Mouse (Mus musculus): ENCODE measurements around the gene E330014E10Rik.
"Not testable (repeated sequence)": the region's sequence is repeated elsewhere in the genome, so short reads cannot be mapped to it uniquely, and the experiment has no call there.

- not testable (repeated sequence) for TF ChIP-seq CTCF (conservative IDR thresholded peaks at IDR 0.05 in 1 of 2, IDR thresholded peaks at IDR 0.05 in 1 of 2; ENCODE audit: low read depth in 2 of 2, low read length in 2 of 2); JUN (IDR thresholded peaks at IDR 0.05; ENCODE audit: insufficient read depth, low read depth, low read length); TCF12 (IDR thresholded peaks at IDR 0.05; ENCODE audit: low read depth, low read length); RAD21 (IDR thresholded peaks at IDR 0.05; ENCODE audit: low read depth, low read length); EP300 (IDR thresholded peaks at IDR 0.05; ENCODE audit: low read length); POLR2A (IDR thresholded peaks at IDR 0.05; ENCODE audit: low read depth, low read length); MAX (IDR thresholded peaks at IDR 0.05; ENCODE audit: low read length); USF2 (conservative IDR thresholded peaks at IDR 0.05; ENCODE audit: low read depth, low read length); ZNF384 (IDR thresholded peaks at IDR 0.05; ENCODE audit: low read depth, low read length); MEF2A (IDR thresholded peaks at IDR 0.05; ENCODE audit: borderline replicate concordance, low read depth, low read length); MAZ (IDR thresholded peaks at IDR 0.05; ENCODE audit: low read depth, low read length); HCFC1 (IDR thresholded peaks at IDR 0.05; ENCODE audit: low read depth, low read length); POLR2AphosphoS2 (IDR thresholded peaks at IDR 0.05; ENCODE audit: low read depth, low read length); JUND (conservative IDR thresholded peaks at IDR 0.05; ENCODE audit: low read depth, low read length)
These were observed 39.7 kb upstream of the E330014E10Rik start, which contains the start of gene Gm7978 for GRCm38 (mm10) chr5:95736073-95736472.
